Mouse (Mus musculus) lung, postnatal 4 days (tissue): ENCODE results near the gene Smdt1.

ENCODE experiments used
- DNase-seq, 2 experiments: peaks; one replicate each; pipeline ENCODE4 v3.0.0; 2021

Gene Smdt1

GRCm38 (mm10) chr15:82338593-82339112 lies at the start of gene Smdt1, which contains the start of the genes Naga and Pheta2:
Smdt1 (plus strand) TSS chr15:82338959.
Naga (minus strand) TSS chr15:82338925.
Pheta2 (plus strand) TSS chr15:82338942.
- DNase-seq, result peak; percentile 97 to 98

GRCm38 (mm10) chr15:82290252-82290651 lies 48.5 kb upstream of the Smdt1 start:
- no peak for DNase-seq

- no peak for DNase-seq
Observed at GRCm38 (mm10) chr15:82292851-82293250, 45.9 kb upstream of the Smdt1 start.

- no peak for DNase-seq
Observed at GRCm38 (mm10) chr15:82293271-82293711, 45.5 kb upstream of the Smdt1 start.

DNA sequence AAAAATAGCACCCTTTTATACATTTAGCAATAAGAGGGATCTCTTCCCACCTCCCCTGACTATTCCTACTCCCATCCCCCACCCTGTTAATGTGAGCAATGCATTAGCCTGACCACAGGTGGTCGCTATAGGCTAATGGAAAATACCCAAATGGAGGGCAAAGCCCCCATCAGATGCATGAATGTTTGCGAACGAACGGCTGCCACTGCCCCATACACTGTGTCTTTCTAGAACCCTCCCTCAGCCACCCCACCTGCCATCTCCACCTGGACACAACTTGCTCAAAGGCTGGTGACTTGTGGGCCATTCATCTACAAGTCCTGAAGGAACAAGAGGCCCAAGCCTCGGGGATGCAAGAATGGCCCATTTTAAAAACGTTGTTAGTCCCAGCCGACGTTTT lies 44.7 kb upstream of the Smdt1 start:
- DNase-seq, result peak in 1 of 2 experiments; percentile 30

GRCm38 (mm10) chr15:82298764-82299561 lies 39.8 kb upstream of the Smdt1 start, which contains the start of gene Wbp2nl:
Wbp2nl (plus strand) TSS chr15:82298954.
- peak; percentile 35 to 56 for DNase-seq

GRCm38 (mm10) chr15:82307107-82307506 lies 31.7 kb upstream of the Smdt1 start:
- DNase-seq, result no peak

- DNase-seq, result no peak
Observed at GRCm38 (mm10) chr15:82308416-82308815, 30.3 kb upstream of the Smdt1 start.

GRCm38 (mm10) chr15:82317839-82318238 lies 20.9 kb upstream of the Smdt1 start:
- DNase-seq, result peak in 1 of 2 experiments; percentile 27

- DNase-seq, result no peak
Observed at GRCm38 (mm10) chr15:82319613-82320012, 19.1 kb upstream of the Smdt1 start.

DNA sequence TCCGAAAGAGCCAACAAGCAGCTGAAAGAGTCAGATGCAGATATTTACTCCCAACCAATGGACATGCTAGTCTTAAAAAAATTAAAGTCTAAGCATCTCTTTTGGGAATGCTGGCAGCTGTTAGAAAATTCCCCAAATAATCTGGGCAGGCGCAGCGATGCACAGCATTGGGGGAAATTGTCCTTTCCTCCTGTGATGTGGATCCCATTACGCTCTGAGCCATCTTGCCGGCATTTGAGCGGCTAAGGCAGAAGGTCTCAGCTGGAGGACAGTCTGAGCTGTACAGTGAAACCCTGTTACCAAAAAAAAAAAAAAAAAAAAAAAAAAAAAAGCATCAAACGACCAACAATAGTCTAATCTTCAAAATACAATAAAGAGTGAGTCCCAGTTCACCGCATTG lies 16.6 kb upstream of the Smdt1 start:
- DNase-seq, result no peak

DNA sequence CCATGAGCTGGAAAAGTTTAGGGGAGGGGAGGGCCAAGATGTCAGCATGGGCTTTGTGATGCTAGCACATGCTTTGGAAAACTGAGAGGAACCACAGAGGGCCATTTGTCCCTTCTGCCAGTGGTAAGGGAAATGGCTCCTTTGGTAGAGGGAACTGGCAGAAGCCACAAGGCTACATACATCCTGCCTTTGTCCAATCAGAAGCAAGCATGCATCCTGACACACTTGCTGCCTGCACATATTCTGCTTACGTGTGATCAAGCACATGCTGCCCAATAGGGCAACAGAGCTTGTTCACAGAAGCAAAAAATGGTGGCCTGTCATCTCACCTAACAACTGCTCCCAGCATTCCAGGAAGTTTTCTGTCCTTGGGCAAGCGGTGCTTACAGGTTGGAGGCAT lies 13.4 kb upstream of the Smdt1 start:
- no peak for DNase-seq

GRCm38 (mm10) chr15:82335194-82335593 lies 3.6 kb upstream of the Smdt1 start:
- DNase-seq, result no peak

GRCm38 (mm10) chr15:82336629-82337028 lies 2.1 kb upstream of the Smdt1 start:
- DNase-seq, result no peak

- peak in 1 of 2 experiments; percentile 28 for DNase-seq
Observed at GRCm38 (mm10) chr15:82337875-82338274, 884 bp upstream of the Smdt1 start.

GRCm38 (mm10) chr15:82339150-82339549 lies 391 bp downstream of the Smdt1 start:
- DNase-seq, result no peak

GRCm38 (mm10) chr15:82339634-82340254 lies 985 bp downstream of the Smdt1 start:
- DNase-seq, result no peak

- DNase-seq, result no peak
Observed at GRCm38 (mm10) chr15:82340414-82341035, 1.8 kb downstream of the Smdt1 start.

GRCm38 (mm10) chr15:82341036-82341501 lies 2.3 kb downstream of the Smdt1 start:
- DNase-seq, result peak; percentile 73 to 82

DNA sequence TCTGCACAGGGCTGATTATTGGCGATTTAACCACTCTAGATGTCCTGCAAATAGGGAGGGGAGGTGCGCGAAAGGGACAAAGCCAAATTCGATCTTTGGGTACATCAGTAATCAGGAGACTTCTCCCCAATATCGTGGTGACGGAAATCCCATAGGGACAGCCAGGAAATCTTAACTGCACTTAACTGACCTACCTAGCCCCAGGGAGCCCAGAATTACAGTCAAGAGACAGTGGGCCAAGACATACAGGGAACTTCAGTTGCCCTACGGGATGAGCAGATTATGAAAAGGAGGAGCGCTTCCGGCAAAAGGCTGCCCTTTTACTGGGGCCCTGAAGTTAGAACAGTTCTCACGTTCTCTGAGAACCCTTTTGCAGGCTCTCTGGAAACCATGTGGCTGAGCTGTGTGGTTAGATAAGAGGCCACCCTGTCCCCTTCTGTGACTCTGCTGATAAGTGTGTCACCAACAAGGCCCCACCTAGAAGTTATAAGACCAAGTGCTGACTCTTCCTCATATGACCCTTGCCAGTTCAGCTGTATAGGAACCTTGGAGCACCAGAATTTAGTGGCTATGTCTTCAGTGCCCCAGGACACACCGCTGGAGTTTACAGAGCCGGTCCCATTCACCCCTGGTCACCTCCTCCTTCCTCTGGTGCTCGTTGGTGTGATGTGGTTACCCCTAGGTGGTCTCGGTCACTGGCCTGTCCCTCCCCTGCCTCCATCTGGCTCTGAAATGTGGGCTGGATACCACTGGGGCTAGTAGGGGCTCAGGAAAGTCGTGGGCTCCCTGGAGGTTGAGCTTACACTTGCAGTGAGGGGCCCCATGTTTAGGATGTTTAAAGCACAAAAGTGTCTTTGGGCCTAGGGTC lies 3.1 kb downstream of the Smdt1 start:
- DNase-seq, result no peak

- no peak for DNase-seq
Observed at GRCm38 (mm10) chr15:82342543-82342935, 3.8 kb downstream of the Smdt1 start.
